Mouse (Mus musculus) G1E (cell line): Measurements from ENCODE around the gene Dcaf5. TPM values are rescaled to one million over a fixed set of nuclear protein-coding genes. Genes with fewer than 3 reads are reported as not detected.
A peak's percentile ranks its signal among the peaks of the same experiment; 100 is the strongest.

Experiments
- ATAC-seq: 2 replicates; pipeline ENCODE4 v1.8.0; 2016; ENCODE audit warnings: mild to moderate bottlenecking; ENCODE audit not compliant: insufficient number of reproducible peaks, poor library complexity, low FRiP score, severe bottlenecking; ENCODE audit errors: extremely low read depth
- DNase-seq: peaks from one replicate; pipeline ENCODE4 v3.0.0; 2012; ENCODE audit warnings: low spot score
- H3K27me3 ChIP-seq: 2 replicates; pipeline ENCODE4 v1.6.1; 2012; ENCODE audit warnings: mild to moderate bottlenecking, low read length, inconsistent platforms; ENCODE audit not compliant: insufficient read depth
- H3K36me3 ChIP-seq: replicated peaks from 2 replicates; pipeline ENCODE3; 2012; ENCODE audit warnings: mild to moderate bottlenecking, inconsistent platforms
- H3K4me1 ChIP-seq: 2 replicates; pipeline ENCODE4 v1.6.1; 2012; ENCODE audit warnings: low read depth, low read length, inconsistent platforms, mixed read lengths; ENCODE audit not compliant: insufficient read depth
- H3K4me3 ChIP-seq: 2 replicates; pipeline ENCODE4 v1.5.1; 2012; ENCODE audit warnings: low read depth, mild to moderate bottlenecking, inconsistent platforms, low read length, moderate library complexity, mixed read lengths
- H3K9me3 ChIP-seq: replicated peaks from 2 replicates; pipeline ENCODE4 v1.6.1; 2012; ENCODE audit warnings: inconsistent platforms
- CTCF ChIP-seq: IDR thresholded peaks from 2 replicates; pipeline ENCODE4 v1.5.1; 2012; ENCODE audit warnings: low read depth, low read length, inconsistent platforms, mixed read lengths
- GATA1 ChIP-seq: IDR thresholded peaks from 2 replicates; pipeline ENCODE4 v1.6.1; 2012; ENCODE audit warnings: borderline replicate concordance, low read length, inconsistent platforms, mixed read lengths
- GATA2 ChIP-seq: IDR thresholded peaks from 2 replicates; pipeline ENCODE4 v1.6.1; 2012; ENCODE audit warnings: low read depth, low read length, inconsistent platforms, borderline replicate concordance
- POLR2AphosphoS5 ChIP-seq: IDR thresholded peaks from 2 replicates; pipeline ENCODE4 v1.6.1; 2012; ENCODE audit warnings: low read depth, low read length, inconsistent platforms; ENCODE audit not compliant: insufficient replicate concordance
- TAL1 ChIP-seq: conservative IDR thresholded peaks from 2 replicates; pipeline ENCODE4 v1.6.1; 2012; ENCODE audit warnings: low read depth, low read length, inconsistent platforms, mixed read lengths
- polyA plus RNA-seq: library from polyadenylated mRNA; stranded (reverse); fragments of >175 nt; gene quantifications from 2 replicates; pipeline ENCODE4 v1.2.3, GENCODE M21; 2012
- total RNA-seq, 2 experiments: library from RNA; stranded (forward) in 1 of 2; stranded (reverse) in 1 of 2; fragments of 200-1000 nt in 1 of 2; fragments of >200 nt in 1 of 2; fragmentation: Nextera tagmentation in 1 of 2; gene quantifications; 2 replicates each; pipeline ENCODE4 v1.2.3; 2014 to 2017

The Dcaf5 gene
- total and polyA plus RNA-seq, 3 experiments = 25.6 to 47.2 (median 26.7) TPM

DNA sequence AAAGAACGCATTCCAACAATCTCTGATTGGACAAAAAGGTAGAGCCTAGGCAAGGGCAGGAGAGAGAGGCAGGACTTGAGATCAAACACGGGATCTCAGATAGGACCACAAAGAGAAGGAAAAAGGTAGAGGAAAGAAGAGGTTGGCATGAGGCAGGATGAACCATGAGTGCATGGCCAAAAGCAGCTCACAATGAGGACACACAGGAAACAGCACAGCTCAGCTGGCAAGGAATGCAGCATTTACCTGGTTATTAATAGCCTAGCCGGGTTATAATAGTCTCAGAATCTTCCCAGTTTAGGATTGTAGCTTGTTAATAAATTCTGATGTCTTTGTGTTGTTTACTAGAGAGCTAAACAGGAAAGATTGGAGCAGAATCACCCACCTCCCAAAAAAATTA, 8.7 kb downstream of the Dcaf5 start:
- no peaks in the 10 kb centered on the region for H3K9me3 ChIP-seq
- TF ChIP-seq GATA1 (no peak), CTCF (no peak)
- ATAC-seq (no peak), DNase-seq (no peak)
- H3K27me3 ChIP-seq = no peaks in the 10 kb centered on the region
- peaks cover 66% of the 10 kb centered on the region for H3K36me3 ChIP-seq
- H3K4me3 ChIP-seq = no peak overlapping the region
- peaks cover 1% of the 10 kb centered on the region for H3K4me1 ChIP-seq

DNA sequence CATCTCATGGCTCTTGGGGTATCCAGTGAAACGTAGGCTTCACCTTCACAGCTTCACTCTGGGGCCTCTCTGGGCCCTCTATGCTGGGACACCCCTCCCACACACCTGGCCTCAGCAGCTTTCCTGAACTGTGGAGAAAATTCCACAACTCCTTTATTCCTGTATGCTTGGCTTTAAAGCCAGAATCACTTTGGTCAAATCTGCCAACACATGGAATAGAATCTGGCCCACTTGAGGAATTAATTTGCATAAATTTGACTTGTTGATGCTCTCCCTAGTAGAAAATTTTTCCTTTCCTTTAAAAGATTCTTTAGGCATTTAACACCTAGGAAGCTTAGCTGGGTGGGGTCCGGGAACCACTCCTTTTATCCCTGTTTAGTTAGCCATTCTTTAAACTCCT, 21.3 kb downstream of the Dcaf5 start:
- no peak for DNase-seq
- H3K9me3 ChIP-seq = peaks cover 7% of the 10 kb centered on the region
- ATAC-seq = no peak
- H3K27me3 ChIP-seq = no peaks in the 10 kb centered on the region
- peaks cover 2% of the 10 kb centered on the region; the same call in 1 of the 2 replicates for H3K4me1 ChIP-seq
- TF ChIP-seq GATA2 = no peak
- no peak for TF ChIP-seq POLR2AphosphoS5
- TF ChIP-seq CTCF = no peak
- no peak for TF ChIP-seq TAL1
- TF ChIP-seq GATA1 = no peak
- H3K36me3 ChIP-seq = peaks cover 57% of the 10 kb centered on the region
- no peak overlapping the region for H3K4me3 ChIP-seq

DNA sequence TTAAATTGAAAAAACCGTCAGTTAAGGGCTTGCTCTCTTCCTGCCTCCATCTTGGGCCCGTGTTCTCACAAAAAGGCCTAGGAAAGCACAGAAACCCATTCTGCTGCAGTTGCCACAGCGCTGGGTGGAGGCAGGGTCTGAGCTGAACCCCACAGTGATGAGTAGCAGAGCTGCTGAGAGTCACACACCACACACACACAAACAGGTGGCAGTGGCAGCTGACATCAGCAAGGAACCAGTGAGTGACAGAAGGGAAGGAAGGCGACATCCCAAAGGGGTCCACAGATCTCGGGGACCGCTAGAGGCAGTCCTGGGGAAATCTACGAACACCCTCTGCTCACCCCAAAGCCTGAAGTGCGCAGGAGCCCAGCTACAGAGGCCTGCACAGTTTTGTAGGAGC, 25.5 kb downstream of the Dcaf5 start:
- H3K27me3 ChIP-seq = no peaks in the 10 kb centered on the region
- no peak for ATAC-seq
- H3K36me3 ChIP-seq = peaks cover 70% of the 10 kb centered on the region
- no peak for TF ChIP-seq GATA1
- TF ChIP-seq GATA2 = no peak
- TF ChIP-seq CTCF = no peak
- no peak for TF ChIP-seq POLR2AphosphoS5
- no peak for TF ChIP-seq TAL1
- peaks cover 2% of the 10 kb centered on the region; the same call in 1 of the 2 replicates for H3K4me1 ChIP-seq
- no peak overlapping the region for H3K4me3 ChIP-seq
- no peak for DNase-seq
- H3K9me3 ChIP-seq = peaks cover 3% of the 10 kb centered on the region

DNA sequence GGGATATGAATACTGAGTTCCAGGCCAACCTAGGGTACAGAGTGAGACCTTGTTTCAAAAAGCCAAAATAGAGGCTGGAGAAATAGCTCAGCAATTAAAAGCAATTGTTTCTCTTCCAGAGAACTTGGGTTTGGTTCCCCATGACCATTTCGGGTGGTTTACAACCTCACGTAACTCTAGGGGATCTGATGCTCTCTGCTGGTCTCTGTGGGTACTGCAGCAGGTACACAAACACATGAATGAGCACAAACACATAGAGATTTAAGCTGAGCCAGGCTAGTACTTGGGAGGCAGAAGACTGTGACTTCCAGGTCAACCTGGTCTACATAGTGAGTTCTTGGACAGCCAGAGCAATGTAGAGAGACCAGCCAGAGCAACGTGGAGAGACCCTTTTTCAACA, 28.6 kb downstream of the Dcaf5 start:
- ATAC-seq (no peak), DNase-seq (peak; percentile 31)
- TF ChIP-seq CTCF (peak; percentile 87), GATA1 (no peak)

DNA sequence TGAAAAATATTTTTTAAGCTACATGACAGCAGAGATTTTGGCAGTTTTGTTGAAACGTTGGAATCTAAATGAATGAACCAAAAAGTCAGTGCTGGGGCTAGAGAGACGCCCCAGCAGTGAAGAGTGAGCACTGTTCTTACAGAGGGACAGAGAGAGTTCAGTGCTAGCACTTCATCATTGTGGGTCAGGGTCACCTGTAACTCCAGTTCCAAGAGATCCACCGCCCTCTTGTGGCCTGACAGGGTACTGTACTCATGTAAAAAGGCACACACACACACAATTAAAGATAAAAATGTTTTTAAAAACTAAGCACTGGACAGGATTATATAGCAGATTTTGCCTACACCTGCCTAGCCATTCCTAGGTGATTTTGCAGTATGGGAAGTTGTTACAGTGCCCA, 29.8 kb downstream of the Dcaf5 start:
- H3K27me3 ChIP-seq = no peaks in the 10 kb centered on the region
- no peak for ATAC-seq
- no peak overlapping the region for H3K4me3 ChIP-seq
- H3K36me3 ChIP-seq = peaks cover 61% of the 10 kb centered on the region
- peaks cover 2% of the 10 kb centered on the region; the same call in 1 of the 2 replicates for H3K4me1 ChIP-seq
- TF ChIP-seq TAL1 (no peak), CTCF (peak; percentile 79), GATA2 (no peak), GATA1 (no peak), POLR2AphosphoS5 (no peak)
- no peaks in the 10 kb centered on the region for H3K9me3 ChIP-seq
- DNase-seq = no peak

More for the DNA sequence above, 28.6 kb downstream of the Dcaf5 start:
- no peak overlapping the region for H3K4me3 ChIP-seq
- H3K9me3 ChIP-seq = no peaks in the 10 kb centered on the region
- H3K36me3 ChIP-seq = peaks cover 68% of the 10 kb centered on the region
- no peaks in the 10 kb centered on the region for H3K27me3 ChIP-seq
- peaks cover 2% of the 10 kb centered on the region; the same call in 1 of the 2 replicates for H3K4me1 ChIP-seq

DNA sequence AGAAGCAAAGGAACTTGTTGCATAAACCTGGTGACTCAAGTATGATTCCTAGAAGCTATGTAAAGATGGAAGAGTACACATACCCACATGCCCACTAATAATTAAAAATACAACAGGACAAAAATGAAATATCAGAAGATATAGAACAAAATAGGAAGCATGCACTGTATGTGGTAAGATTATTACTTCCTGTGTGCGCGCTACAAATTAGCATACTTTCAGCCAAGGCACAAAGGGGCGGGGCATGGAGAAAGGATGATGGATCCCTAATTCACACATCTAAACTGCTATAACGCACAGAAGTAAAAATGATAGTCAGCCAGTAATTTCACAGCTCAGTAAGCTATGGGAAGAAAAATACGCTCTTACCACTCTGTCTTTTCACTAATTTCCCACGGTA, 32.3 kb downstream of the Dcaf5 start:
- DNase-seq (no peak), ATAC-seq (no peak)
- Histone ChIP-seq H3K27me3 (no peaks in the 10 kb centered on the region), H3K9me3 (no peaks in the 10 kb centered on the region), H3K4me3 (no peak overlapping the region), H3K4me1 (no peaks in the 10 kb centered on the region), H3K36me3 (peaks cover 64% of the 10 kb centered on the region)
- TF ChIP-seq POLR2AphosphoS5 (no peak), GATA1 (no peak), GATA2 (no peak), CTCF (no peak), TAL1 (no peak)

DNA sequence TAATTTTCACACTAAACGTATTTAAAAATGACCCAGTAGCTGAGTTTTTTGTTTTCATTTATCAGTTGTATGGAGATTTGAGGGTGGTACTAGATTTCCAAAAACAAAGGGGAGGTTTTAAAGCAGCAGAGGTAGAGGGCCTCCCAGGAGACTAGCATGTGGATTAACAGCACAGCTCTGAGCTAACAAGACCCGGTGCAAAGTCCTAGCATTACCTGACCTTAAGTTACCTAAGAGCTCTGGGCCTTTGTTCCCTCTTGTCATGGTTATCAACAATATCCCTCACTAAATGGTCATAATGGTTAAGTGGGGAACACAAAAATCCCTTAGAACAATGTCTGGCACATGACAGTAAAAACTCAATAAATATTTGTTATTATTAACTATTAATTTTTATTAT, 37.3 kb downstream of the Dcaf5 start:
- H3K4me1 ChIP-seq = no peaks in the 10 kb centered on the region
- ATAC-seq (no peak), DNase-seq (no peak)
- no peaks in the 10 kb centered on the region for H3K9me3 ChIP-seq
- H3K4me3 ChIP-seq = no peak overlapping the region
- no peaks in the 10 kb centered on the region for H3K27me3 ChIP-seq
- no peak for TF ChIP-seq TAL1
- no peak for TF ChIP-seq GATA2
- no peak for TF ChIP-seq GATA1
- TF ChIP-seq CTCF = no peak
- TF ChIP-seq POLR2AphosphoS5 = no peak
- peaks cover 76% of the 10 kb centered on the region for H3K36me3 ChIP-seq
